7 mouse cellular contexts compared by ENCODE assay signal in the genomic region with DNA sequence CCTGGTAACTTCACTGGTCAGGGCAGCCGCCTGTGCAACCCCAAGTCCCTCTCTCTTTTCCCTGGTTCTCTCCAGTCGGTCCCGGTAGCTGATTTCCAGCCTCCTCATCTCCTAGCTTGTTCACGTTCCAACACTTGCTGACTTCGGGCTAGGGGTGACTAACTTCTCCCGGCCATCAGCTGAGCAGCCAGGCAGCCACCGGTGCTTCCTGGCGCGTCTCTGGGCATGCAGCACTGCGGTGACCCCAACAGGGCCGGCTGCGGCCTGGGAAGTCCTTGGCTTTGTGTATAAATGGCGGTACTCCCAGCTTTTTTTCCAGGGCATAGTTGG. TPM values are rescaled to one million over a fixed set of nuclear protein-coding genes. Genes with fewer than 3 reads are reported as not detected.
A peak's percentile ranks its signal among the peaks of the same experiment; 100 is the strongest.
DNase-seq lines count a peak whose midpoint lies in the region; ATAC-seq and TF ChIP-seq lines count a peak whose summit lies in the region.

A gene (minus strand): TSS at position 248 of the 330 bp plus-strand sequence.

- H3K9me3 ChIP-seq in ES-Bruce4 (replicated peaks; ENCODE audit: control insufficient read depth, insufficient read depth, low read length, poor library complexity, severe bottlenecking): no peaks in the 10 kb centered on the region
- H3K9me3 ChIP-seq in forebrain, embryonic 12.5 days: no peaks in the 10 kb centered on the region
- no peaks in the 10 kb centered on the region for H3K9me3 ChIP-seq in hindbrain, embryonic 12.5 days (replicated peaks)
- H3K9me3 ChIP-seq in lung, postnatal 0 days (ENCODE audit: low read length): no peaks in the 10 kb centered on the region
- no peaks in the 10 kb centered on the region for H3K9me3 ChIP-seq in stomach, postnatal 0 days (ENCODE audit: control insufficient read depth, low read length)

- no peak within 1 kb of the TSS; the same call in 1 of the 2 replicates for H3K9ac ChIP-seq in ES-Bruce4 (ENCODE audit: low read depth, poor library complexity, severe bottlenecking)
- peak within 1 kb of the TSS; percentile 51 for H3K9ac ChIP-seq in forebrain, embryonic 12.5 days
- peak within 1 kb of the TSS; percentile 49 for H3K9ac ChIP-seq in hindbrain, embryonic 12.5 days
- H3K9ac ChIP-seq in lung, postnatal 0 days (replicated peaks; ENCODE audit: low read depth): peak within 1 kb of the TSS; percentile 26
- peak within 1 kb of the TSS; percentile 64 for H3K9ac ChIP-seq in stomach, postnatal 0 days (ENCODE audit: low read length)

- no peak for DNase-seq in lung, postnatal 0 days (ENCODE audit: low spot score)
- DNase-seq in stomach, postnatal 0 days (ENCODE audit: low spot score): peak; percentile 15
- DNase-seq in frontal cortex, adult 2 months (ENCODE audit: extremely low spot score in 1 of 2, low spot score in 1 of 2): no peak

- no peaks in the 10 kb centered on the region for H3K79me3 ChIP-seq in C2C12 (ENCODE audit: low read depth)

- no peak for TF ChIP-seq EP300 in ES-Bruce4 (IDR thresholded peaks at IDR 0.05; ENCODE audit: insufficient read depth, low read depth, low read length)
- no peak for TF ChIP-seq EP300 in lung, postnatal 0 days (IDR thresholded peaks at IDR 0.05)
- no peak for TF ChIP-seq EP300 in stomach, postnatal 0 days (optimal IDR thresholded peaks at IDR 0.05)

- TF ChIP-seq POLR2A in ES-Bruce4 (IDR thresholded peaks at IDR 0.05; ENCODE audit: insufficient read depth, low read length): no peak

- H3K36me3 ChIP-seq in C2C12 (ENCODE audit: control insufficient read depth, insufficient read depth): no peaks in the 10 kb centered on the region
- H3K36me3 ChIP-seq in ES-Bruce4 (ENCODE audit: control insufficient read depth, insufficient read depth, low read length, poor library complexity, severe bottlenecking): no peaks in the 10 kb centered on the region
- H3K36me3 ChIP-seq in forebrain, embryonic 12.5 days (replicated peaks): no peaks in the 10 kb centered on the region
- H3K36me3 ChIP-seq in hindbrain, embryonic 12.5 days: no peaks in the 10 kb centered on the region
- H3K36me3 ChIP-seq in lung, postnatal 0 days (ENCODE audit: insufficient read depth, low read length): no peaks in the 10 kb centered on the region
- H3K36me3 ChIP-seq in stomach, postnatal 0 days (ENCODE audit: control insufficient read depth, insufficient read depth, low read length): no peaks in the 10 kb centered on the region

- peak within 1 kb of the TSS; percentile 92 for H3K4me2 ChIP-seq in forebrain, embryonic 12.5 days
- H3K4me2 ChIP-seq in hindbrain, embryonic 12.5 days (replicated peaks): peak within 1 kb of the TSS; percentile 95
- peak within 1 kb of the TSS; percentile 82 for H3K4me2 ChIP-seq in lung, postnatal 0 days (replicated peaks; ENCODE audit: low read depth, low read length)
- peak within 1 kb of the TSS; percentile 72 for H3K4me2 ChIP-seq in stomach, postnatal 0 days (replicated peaks; ENCODE audit: low read depth)

- TF ChIP-seq CTCF in C2C12 (IDR thresholded peaks at IDR 0.05; ENCODE audit: control insufficient read depth, insufficient read depth, insufficient read length): no peak
- TF ChIP-seq CTCF in ES-Bruce4 (IDR thresholded peaks at IDR 0.05; ENCODE audit: low read depth, low read length): no peak
- no peak for TF ChIP-seq CTCF in lung, postnatal 0 days (IDR thresholded peaks at IDR 0.05)
- no peak for TF ChIP-seq CTCF in stomach, postnatal 0 days (IDR thresholded peaks at IDR 0.05; ENCODE audit: low read depth)

- peak; percentile 12; the same call in 1 of the 2 replicates for ATAC-seq in forebrain, embryonic 12.5 days (ENCODE audit: low FRiP score)
- ATAC-seq in hindbrain, embryonic 12.5 days (ENCODE audit: low FRiP score): peak; percentile 4; the same call in 1 of the 2 replicates
- peak; percentile 10 for ATAC-seq in lung, postnatal 0 days
- no peak for ATAC-seq in stomach, postnatal 0 days (ENCODE audit: low FRiP score, low TSS enrichment)

- peak within 1 kb of the TSS; percentile 16 for H3ac ChIP-seq in C2C12 (ENCODE audit: control insufficient read depth, insufficient read length, low read depth)

- H3K79me2 ChIP-seq in C2C12 (ENCODE audit: control insufficient read depth, insufficient read depth): no peaks in the 10 kb centered on the region

- no peaks in the 10 kb centered on the region for H3K4me1 ChIP-seq in ES-Bruce4 (ENCODE audit: control insufficient read depth, insufficient read depth, low read length)
- peaks cover 18% of the 10 kb centered on the region for H3K4me1 ChIP-seq in forebrain, embryonic 12.5 days
- H3K4me1 ChIP-seq in hindbrain, embryonic 12.5 days: peaks cover 16% of the 10 kb centered on the region
- peaks cover 11% of the 10 kb centered on the region; the same call in 1 of the 2 replicates for H3K4me1 ChIP-seq in lung, postnatal 0 days (ENCODE audit: insufficient read depth, low read depth, low read length)
- H3K4me1 ChIP-seq in stomach, postnatal 0 days (replicated peaks; ENCODE audit: control insufficient read depth, insufficient read depth): no peaks in the 10 kb centered on the region

- H3K27me3 ChIP-seq in C2C12 (ENCODE audit: control insufficient read depth, insufficient read depth, insufficient read length): no peaks in the 10 kb centered on the region
- H3K27me3 ChIP-seq in ES-Bruce4 (ENCODE audit: control insufficient read depth, insufficient read depth, low read length, poor library complexity, severe bottlenecking): 0 out of 2 replicates have a peak, but pooled peaks cover 3% of the 10 kb centered on the region
- H3K27me3 ChIP-seq in forebrain, embryonic 12.5 days: peaks cover 38% of the 10 kb centered on the region
- H3K27me3 ChIP-seq in hindbrain, embryonic 12.5 days: peaks cover 8% of the 10 kb centered on the region; the same call in 1 of the 2 replicates
- H3K27me3 ChIP-seq in lung, postnatal 0 days (replicated peaks; ENCODE audit: insufficient read depth, low read length): 0 out of 2 replicates have a peak, but pooled peaks cover 5% of the 10 kb centered on the region
- no peaks in the 10 kb centered on the region for H3K27me3 ChIP-seq in stomach, postnatal 0 days (ENCODE audit: control insufficient read depth, insufficient read depth, low read length)

- 7% methylated on average over 13 of the region's 13 CpGs for WGBS in forebrain, embryonic 12.5 days
- 6% methylated on average over 13 of the region's 13 CpGs for WGBS in hindbrain, embryonic 12.5 days
- whole genome bisulfite sequencing in lung, postnatal 0 days: 8% methylated on average over 13 of the region's 13 CpGs
- 12% methylated on average over 13 of the region's 13 CpGs for WGBS in stomach, postnatal 0 days

- no peak within 1 kb of the TSS for H3K27ac ChIP-seq in ES-Bruce4 (ENCODE audit: insufficient read depth, low read length)
- H3K27ac ChIP-seq in forebrain, embryonic 12.5 days: no peak within 1 kb of the TSS
- H3K27ac ChIP-seq in hindbrain, embryonic 12.5 days: no peak within 1 kb of the TSS
- no peak within 1 kb of the TSS for H3K27ac ChIP-seq in lung, postnatal 0 days (ENCODE audit: low read length)
- peak within 1 kb of the TSS; percentile 71 for H3K27ac ChIP-seq in stomach, postnatal 0 days (replicated peaks)

- no peak within 1 kb of the TSS for H3K4me3 ChIP-seq in C2C12 (ENCODE audit: insufficient read depth, poor library complexity, severe bottlenecking)
- peak within 1 kb of the TSS; percentile 54 for H3K4me3 ChIP-seq in ES-Bruce4 (ENCODE audit: low read depth, low read length)
- H3K4me3 ChIP-seq in forebrain, embryonic 12.5 days (replicated peaks): peak within 1 kb of the TSS; percentile 50
- peak within 1 kb of the TSS; percentile 47 for H3K4me3 ChIP-seq in hindbrain, embryonic 12.5 days
- peak within 1 kb of the TSS; percentile 53 for H3K4me3 ChIP-seq in lung, postnatal 0 days (ENCODE audit: low read depth, low read length)
- peak within 1 kb of the TSS; percentile 62 for H3K4me3 ChIP-seq in stomach, postnatal 0 days (ENCODE audit: low read depth, low read length)

TF ChIP-seq in C2C12, 6 proteins besides CTCF, POLR2A, EP300 and RAD21:
- TF ChIP-seq CEBPB (IDR thresholded peaks at IDR 0.05; ENCODE audit: low read depth) (no peak), MYOG (IDR thresholded peaks at IDR 0.05; ENCODE audit: control insufficient read depth, extremely low read depth, insufficient read length) (no peak), MAX (IDR thresholded peaks at IDR 0.05) (no peak), MYOD1 (IDR thresholded peaks at IDR 0.05; ENCODE audit: control insufficient read depth, insufficient read length, low read depth) (no peak), USF1 (IDR thresholded peaks at IDR 0.05; ENCODE audit: low read depth) (no peak)

RNA-seq across cellular contexts. Expression of the gene that starts here (rescaled TPM):
- polyA plus RNA-seq in C2C12 (2012; fragmentation: generic; extraction: Trizol) (0.16 TPM), ES-Bruce4 (2011; ENCODE audit: insufficient read depth, insufficient read length, low read depth, missing spikeins) (0.73 and 0.91 TPM in 2 replicates)
- 1.4 TPM in 2 replicates for polyA plus RNA-seq in forebrain, embryonic 12.5 days (2016; fragmentation: Nextera tagmentation; extraction: Ambion mirVana)
- polyA plus RNA-seq in hindbrain, embryonic 12.5 days (2016; fragmentation: Nextera tagmentation; extraction: Ambion mirVana): 2.8 and 3.1 TPM in 2 replicates
- 1.8 and 2.1 TPM in 2 replicates for polyA plus RNA-seq in lung, postnatal 0 days (2015; fragmentation: Nextera tagmentation; extraction: Ambion mirVana)
- polyA plus RNA-seq in stomach, postnatal 0 days (2015; fragmentation: Nextera tagmentation; extraction: Ambion mirVana): 3.0 and 3.4 TPM in 2 replicates
- polyA plus RNA-seq in frontal cortex, adult 2 months (2012; rRNA removed): 1.7 and 1.9 TPM in 2 replicates
